Mouse (Mus musculus) v-Abl transformed pro-B cells (cell line): Measurements from ENCODE around the gene Zgpat.

Source experiments
- in situ Hi-C, 2 experiments: fragments of 400-800 bp; cut with MboI; formaldehyde crosslinking; loops; one replicate each; pipeline ENCODE4 v1.15.1; 2025; ENCODE audit not compliant: unreplicated experiment in 2 of 2

Zgpat gene

DNA sequence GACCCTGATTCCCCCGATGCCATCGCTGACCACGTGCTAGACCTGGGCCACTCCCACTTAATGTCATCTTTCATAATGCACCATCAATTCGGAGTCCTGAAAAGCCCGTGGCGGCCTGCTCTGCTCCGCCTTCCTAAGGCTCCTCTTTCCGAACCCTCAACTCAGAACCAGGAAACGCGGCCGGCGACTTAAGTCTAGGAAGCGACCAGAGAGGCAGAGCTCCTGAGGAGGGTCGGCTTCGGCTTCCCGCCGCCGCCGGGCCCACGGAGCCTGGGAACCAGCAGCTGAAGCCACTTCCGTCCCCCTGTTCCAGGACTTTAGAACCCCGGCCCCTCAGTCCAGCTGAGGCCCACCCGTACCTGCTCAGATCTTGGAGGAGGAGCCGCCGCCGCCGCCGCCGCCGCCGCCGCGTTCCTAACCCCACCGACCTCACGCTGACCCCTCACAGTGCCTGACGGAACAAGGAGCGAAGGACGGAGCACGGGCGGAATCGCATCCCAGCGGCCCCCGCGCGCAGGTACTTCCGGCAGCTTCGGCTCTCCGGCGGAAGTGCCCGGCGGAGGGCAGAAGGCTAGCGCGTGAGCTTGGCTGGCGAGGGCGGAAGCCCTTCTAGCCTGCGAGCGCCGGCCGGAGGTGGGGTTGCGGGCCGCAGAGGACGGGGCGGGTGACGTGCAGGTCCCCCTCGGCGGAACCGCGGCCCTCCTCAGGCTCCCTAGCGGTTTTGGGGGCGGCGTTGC lies at the start of gene Zgpat, which contains the start of gene Arfrp1:
TSS of gene Zgpat (plus strand) at position 69 of the 737 bp plus-strand sequence.
TSS of gene Arfrp1 (minus strand) at position 545 of the 737 bp plus-strand sequence.
- in situ Hi-C loops: loop anchor here in 1 of 2 experiments (25.0 kb wide), 1 partner anchor 653 kb away; the partner anchor contains the start of genes Dido1 and Gid8

DNA sequence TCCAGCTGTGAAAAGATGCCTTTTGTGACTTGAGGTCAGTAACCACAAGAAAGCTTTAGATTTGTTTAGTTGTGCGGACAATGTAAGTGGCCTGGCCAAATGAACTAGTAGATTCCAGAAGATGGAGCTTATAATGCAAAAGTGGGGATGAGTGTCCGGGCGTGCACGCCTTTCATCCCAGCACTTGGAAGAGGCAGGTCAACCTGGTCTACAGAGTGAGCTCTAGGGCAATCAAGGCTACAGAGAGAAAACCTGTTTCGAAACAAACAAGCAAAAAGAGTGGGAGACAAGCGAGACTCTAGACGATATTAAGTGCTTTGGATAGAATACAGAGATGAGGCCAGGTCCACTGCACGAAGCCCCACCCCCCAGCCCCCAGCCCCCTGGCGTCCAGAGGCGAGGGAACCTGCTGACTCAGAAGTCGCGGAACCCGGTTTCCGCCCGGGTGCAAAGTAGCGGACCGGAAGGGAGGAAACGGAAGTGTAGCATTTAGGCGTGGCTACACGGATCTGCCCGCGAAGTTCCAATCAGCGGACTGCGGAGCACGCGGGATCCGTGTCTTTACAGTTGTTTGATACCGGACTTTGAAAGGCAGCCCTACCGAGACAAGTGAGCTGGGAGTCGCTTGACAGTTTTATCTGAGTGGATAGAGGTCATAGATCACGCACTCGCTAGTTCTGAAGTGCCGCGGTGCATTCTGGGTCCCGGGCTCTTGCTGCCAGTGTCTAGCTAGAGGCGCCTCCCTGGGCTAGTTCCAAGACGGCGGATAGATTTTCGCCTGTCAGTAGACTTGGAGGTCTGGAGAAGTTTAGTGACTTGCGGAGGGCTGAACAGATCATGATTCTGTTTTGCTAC lies 45.3 kb upstream of the Zgpat start, which contains the start of gene Rtel1:
TSS of gene Rtel1 (plus strand) at position 492 of the 855 bp plus-strand sequence.
- in situ Hi-C loops: loop anchor here in 1 of 2 experiments (25.0 kb wide), 1 partner anchor 1057 kb away; the partner anchor contains the start of genes Cables2 and Rps21

DNA sequence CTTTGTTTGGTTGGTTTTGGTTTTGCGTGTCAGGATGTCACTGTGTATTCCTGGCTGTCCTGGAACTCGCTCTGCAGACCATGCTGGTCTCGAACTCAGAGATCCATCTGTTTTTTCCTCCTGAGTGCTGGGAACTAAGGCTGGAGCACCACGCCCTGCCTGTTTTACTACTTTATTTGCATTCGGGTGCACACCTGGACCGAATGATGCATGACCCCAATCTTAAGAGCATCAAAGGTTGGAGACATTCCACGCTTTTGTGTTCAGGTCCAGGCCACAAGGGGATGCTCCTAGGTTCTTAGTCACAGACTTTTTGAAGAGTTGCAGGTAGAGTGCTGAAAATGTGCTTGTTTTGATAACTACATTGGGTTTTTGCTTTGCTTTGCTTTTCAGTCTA lies 44.6 kb upstream of the Zgpat start:
- in situ Hi-C loops: loop anchor here in 1 of 2 experiments (25.0 kb wide), 1 partner anchor 1058 kb away; the partner anchor contains the start of genes Cables2 and Rps21

DNA sequence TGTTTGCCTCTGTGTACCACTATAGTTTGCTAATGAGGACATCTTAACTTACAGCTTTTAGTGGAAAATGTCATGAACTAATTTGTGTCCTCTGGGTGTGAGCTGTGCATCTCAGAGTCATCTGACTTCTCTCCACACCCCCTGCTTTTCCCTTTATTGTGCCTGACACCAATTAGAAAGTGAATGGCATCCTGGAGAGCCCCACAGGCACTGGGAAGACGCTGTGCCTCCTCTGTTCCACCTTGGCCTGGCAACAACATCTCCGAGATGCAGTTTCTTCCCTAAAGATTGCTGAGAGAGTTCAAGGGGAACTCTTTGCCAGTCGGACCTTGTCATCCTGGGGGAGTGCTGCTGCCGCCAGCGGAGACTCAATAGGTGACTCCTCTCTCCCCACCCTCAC lies 42.6 kb upstream of the Zgpat start:
- in situ Hi-C loops: loop anchor here in 1 of 2 experiments (25.0 kb wide), 1 partner anchor 1060 kb away; the partner anchor contains the start of genes Cables2 and Rps21

DNA sequence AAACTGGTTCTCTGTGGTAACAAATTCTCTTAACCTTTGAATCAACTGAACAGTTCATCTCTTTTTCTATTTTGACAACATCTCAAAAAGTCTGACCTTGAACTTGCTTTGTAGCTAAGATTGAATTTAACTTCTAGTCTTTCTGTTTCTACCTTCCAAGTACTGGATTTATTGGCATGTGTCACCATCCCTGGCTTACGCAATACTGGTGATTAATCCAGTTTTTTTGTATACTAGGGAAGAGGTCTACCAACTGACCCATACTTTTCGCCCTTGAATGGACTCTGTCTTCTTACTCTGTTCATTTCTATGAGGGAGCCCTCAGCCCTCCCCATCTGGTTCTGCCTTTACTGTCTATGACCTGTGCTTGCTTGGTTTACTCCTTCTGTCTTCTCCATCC lies 38.6 kb upstream of the Zgpat start:
- in situ Hi-C loops: loop anchor here in 1 of 2 experiments (25.0 kb wide), 1 partner anchor 339 kb away; the partner anchor contains the start of gene Col20a1

DNA sequence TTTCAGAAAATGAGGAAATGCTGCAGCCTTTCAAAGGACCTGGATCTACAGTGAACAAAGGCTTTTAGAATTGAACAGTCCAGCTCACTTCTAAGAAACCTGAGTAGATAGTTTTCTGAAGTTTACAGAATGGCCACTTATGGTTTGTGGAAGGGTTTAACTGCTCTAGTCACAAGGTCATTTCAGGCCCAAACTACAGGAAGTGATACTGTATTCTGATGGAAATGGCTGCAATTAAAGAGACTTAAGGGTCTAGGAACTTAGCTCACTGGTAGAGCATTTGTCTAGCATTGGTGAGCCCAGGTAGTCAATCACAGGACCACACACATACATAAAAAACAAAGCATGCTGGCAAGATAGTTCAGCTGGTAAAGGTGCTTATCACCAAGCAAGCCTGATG lies 32.2 kb upstream of the Zgpat start:
- in situ Hi-C loops: loop anchor here (5.0 to 25.0 kb wide), 2 partner anchors 145 to 345 kb away; partner anchors contain the start of genes Ppdpf (in 2 of the 2) and Col20a1 (in 1 of the 2)

DNA sequence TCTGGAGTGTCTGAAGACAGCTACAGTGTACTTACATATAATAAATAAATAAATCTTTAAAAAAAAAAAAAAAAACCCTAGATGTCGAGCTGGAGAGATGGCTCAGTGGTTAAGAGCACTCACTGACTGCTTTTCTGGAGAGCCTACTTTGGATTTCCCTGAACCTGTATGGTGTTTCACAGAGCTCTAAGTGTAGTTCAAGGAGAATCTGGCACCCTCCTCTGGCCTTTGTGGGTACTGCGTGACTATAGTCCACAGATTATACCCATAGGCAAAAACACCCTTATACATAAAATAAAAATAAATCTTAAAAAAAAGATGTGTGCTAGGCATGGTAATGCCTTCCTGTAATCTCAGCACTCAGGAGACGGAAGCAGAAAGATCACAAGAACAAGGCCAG lies 30.7 kb upstream of the Zgpat start:
- in situ Hi-C loops: loop anchor here (5.0 to 25.0 kb wide), 2 partner anchors 147 to 347 kb away; partner anchors contain the start of genes Ppdpf (in 2 of the 2) and Col20a1 (in 1 of the 2)

DNA sequence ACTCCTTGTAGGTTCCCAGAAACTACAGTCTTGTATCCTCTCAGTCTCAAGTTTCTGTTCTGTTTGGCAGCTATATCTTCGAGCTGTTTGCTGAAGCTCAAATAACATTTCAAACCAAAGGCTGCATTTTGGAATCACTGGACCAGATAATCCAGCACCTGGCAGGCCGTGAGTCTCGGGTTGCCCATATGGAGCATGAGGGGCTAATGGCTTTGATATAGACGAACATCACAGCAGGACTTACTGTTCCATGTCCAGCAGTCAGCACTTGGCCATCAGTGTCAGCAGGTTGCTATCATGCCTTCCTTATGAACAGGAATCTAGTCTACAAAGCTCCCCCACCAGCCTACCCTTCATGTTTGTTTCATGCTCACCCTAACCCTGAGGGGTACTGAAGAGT lies 24.3 kb upstream of the Zgpat start:
- in situ Hi-C loops: loop anchor here in 1 of 2 experiments (25.0 kb wide), 1 partner anchor 353 kb away; the partner anchor contains the start of gene Col20a1

DNA sequence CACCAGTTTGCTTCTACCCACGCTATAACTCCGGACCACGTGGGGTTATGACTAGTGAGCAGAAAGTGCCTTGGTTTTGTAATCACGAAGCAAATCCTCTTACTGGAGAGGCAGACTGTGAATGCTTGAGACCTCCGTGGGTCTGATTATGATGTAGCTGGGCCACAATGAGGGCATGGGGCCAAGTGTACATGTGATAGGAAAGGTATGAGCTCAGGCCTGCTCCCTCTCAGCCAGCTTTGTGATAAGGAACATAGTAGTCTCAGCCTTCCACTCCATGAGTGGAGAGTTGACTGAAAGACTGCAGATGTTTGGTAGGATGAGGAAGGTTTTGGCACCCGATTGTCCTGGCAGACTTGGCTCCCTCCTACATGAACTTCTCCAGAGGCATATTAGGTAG lies 22.0 kb upstream of the Zgpat start:
- in situ Hi-C loops: loop anchor here in 1 of 2 experiments (25.0 kb wide), 1 partner anchor 355 kb away; the partner anchor contains the start of gene Col20a1

- in situ Hi-C loops: loop anchor here in 1 of 2 experiments (25.0 kb wide), 1 partner anchor 644 kb away; the partner anchor contains the start of genes Dido1 and Gid8
Measured at GRCm38 (mm10) chr2:181356780-181357179, 7.9 kb upstream of the Zgpat start.

- in situ Hi-C loops: loop anchor here in 1 of 2 experiments (25.0 kb wide), 1 partner anchor 652 kb away; the partner anchor contains the start of genes Dido1 and Gid8
Measured at GRCm38 (mm10) chr2:181363946-181364345, 782 bp upstream of the Zgpat start.

GRCm38 (mm10) chr2:181364487-181364859 lies 255 bp upstream of the Zgpat start:
- in situ Hi-C loops: loop anchor here in 1 of 2 experiments (25.0 kb wide), 1 partner anchor 652 kb away; the partner anchor contains the start of genes Dido1 and Gid8

GRCm38 (mm10) chr2:181365655-181366075 lies 937 bp downstream of the Zgpat start:
- in situ Hi-C loops: loop anchor here in 1 of 2 experiments (25.0 kb wide), 1 partner anchor 653 kb away; the partner anchor contains the start of genes Dido1 and Gid8

DNA sequence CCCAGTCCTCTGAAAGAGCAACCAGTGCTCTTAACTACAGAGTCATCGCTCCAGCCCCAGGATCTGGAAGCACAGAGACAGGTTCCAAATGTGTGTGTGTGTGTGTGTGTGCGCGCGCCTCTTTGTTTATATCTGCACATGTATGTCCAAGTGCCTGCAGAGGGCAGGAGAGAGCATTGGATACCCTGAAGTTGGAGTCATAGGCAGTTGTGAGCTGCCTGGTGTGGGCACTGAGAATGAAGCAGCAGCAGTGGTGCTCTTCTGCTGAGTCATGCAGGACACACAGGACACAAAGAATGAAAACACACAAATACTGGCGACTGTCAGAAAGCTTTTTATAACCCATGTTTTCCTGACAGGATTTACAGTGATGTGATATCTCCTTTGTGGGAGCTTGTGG lies 5.3 kb downstream of the Zgpat start:
- in situ Hi-C loops: loop anchor here in 1 of 2 experiments (25.0 kb wide), 1 partner anchor 658 kb away; the partner anchor contains the start of genes Dido1 and Gid8

DNA sequence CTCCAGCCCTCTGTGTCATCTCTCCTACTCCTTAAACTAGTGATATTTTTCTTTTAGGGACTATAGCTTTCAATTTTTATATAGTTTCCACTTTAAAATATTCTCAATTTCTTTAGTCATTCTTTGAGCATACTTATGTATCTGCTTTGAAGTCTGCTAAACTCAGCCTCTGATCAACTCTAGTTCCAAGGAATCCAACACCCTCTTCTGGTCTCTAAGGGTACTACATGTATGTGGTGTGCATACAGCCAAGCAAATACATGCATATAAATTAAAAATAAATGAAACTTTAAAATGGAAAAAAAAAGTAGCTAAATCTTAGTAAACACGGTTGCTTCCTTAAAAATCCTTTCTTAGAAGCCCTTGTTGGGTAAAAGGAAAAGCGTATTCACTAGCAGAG lies 11.1 kb downstream of the Zgpat start:
- in situ Hi-C loops: no loop called here

DNA sequence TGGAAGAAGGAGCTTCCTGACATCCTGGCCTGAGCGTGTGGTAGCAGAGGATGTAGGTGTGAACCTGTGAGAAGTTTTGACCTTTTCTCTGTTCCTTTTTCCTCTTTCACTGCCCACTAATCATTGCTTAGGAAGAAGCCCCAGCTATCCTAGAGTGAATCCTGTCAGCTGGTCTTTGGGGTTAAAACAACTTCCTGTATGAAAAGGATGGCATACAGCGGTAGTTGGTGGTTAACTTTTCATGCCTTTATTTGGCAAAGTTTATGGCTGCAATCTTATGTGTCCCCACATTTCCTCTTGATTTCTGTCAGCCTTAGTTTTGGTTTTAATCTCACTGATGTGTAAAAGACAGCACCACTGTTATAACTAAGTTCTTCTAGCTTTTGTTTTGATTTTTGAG lies 12.5 kb downstream of the Zgpat start:
- in situ Hi-C loops: no loop called here

- in situ Hi-C loops: no loop called here
Measured at GRCm38 (mm10) chr2:181378701-181379100, 14.0 kb downstream of the Zgpat start.

DNA sequence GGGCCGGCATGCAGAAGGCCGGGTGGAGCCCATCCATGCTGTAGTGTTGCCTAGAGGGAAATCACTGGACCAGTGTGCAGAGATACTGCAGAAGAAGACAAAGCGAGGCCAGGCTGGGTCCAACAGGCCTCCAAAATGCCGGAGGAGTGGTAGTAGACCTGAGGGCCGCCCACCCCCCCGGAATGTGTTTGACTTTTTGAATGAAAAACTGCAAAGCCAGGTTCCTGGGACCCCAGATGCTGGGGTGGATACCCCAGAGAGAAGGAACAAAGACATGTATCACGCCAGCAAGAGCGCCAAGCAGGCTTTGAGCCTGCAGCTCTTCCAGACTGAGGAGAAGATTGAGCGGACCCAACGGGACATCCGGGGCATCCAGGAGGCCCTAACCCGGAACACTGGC lies 15.1 kb downstream of the Zgpat start, which contains the start of gene Lime1:
TSS of gene Lime1 (plus strand) at position 301 of the 400 bp plus-strand sequence.
- in situ Hi-C loops: no loop called here

- in situ Hi-C loops: no loop called here
Measured at GRCm38 (mm10) chr2:181380251-181380650, 15.5 kb downstream of the Zgpat start.

DNA sequence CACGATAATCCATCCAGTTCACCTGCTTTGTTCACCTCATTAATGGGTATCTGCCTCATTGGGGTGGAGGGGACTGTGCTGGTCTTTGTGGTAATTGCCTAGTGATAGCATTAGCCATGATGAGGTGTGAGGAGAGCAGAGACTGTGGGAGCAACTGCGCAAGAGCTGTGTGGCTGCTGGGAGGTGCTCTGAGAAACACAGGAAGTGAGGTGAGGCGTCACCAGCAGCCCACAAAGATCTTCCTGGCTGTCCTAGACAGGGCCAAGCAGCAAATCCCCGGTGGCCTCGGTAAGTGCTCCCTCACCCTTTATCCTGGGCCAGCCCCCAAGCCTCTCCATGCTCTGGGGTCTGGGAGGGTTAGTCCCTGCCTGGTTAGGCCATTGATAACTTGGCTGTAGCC lies 16.4 kb downstream of the Zgpat start:
- in situ Hi-C loops: no loop called here
